Mouse (Mus musculus): Measurements from ENCODE around the gene Gm11037.
"Not testable (repeated sequence)": the region's sequence is repeated elsewhere in the genome, so short reads cannot be mapped to it uniquely, and the experiment has no call there.

Gm11037 gene

GRCm38 (mm10) chr2:131132930-131133547 lies at the start of gene Gm11037:
Gene Gm11037, plus strand, starts transcription at chr2:131133497.
- DNase-seq, result no peak

- DNase-seq, result no peak
Observed at GRCm38 (mm10) chr2:131084206-131084605, 49.1 kb upstream of the Gm11037 start.

- no peak for DNase-seq
Observed at GRCm38 (mm10) chr2:131086667-131087390, 46.5 kb upstream of the Gm11037 start, which contains the start of gene Siglec1. Gene Siglec1, minus strand, starts transcription at chr2:131086765.

GRCm38 (mm10) chr2:131088581-131088980 lies 44.7 kb upstream of the Gm11037 start:
- no peak for DNase-seq

GRCm38 (mm10) chr2:131089634-131090033 lies 43.7 kb upstream of the Gm11037 start:
- no peak for DNase-seq

- no peak for DNase-seq
Observed at GRCm38 (mm10) chr2:131090852-131091251, 42.4 kb upstream of the Gm11037 start.

GRCm38 (mm10) chr2:131093577-131093976 lies 39.7 kb upstream of the Gm11037 start:
- no peak for DNase-seq

- DNase-seq, result peak; percentile 76
Observed at GRCm38 (mm10) chr2:131094823-131095222, 38.5 kb upstream of the Gm11037 start.

- DNase-seq, result peak; percentile 44
Observed at GRCm38 (mm10) chr2:131096101-131096795, 37.0 kb upstream of the Gm11037 start.

GRCm38 (mm10) chr2:131097087-131097486 lies 36.2 kb upstream of the Gm11037 start:
- DNase-seq, result no peak

GRCm38 (mm10) chr2:131101530-131101929 lies 31.8 kb upstream of the Gm11037 start:
- DNase-seq, result no peak

- no peak for DNase-seq
Observed at GRCm38 (mm10) chr2:131104021-131104420, 29.3 kb upstream of the Gm11037 start.

- DNase-seq, result not testable (repeated sequence)
Observed at GRCm38 (mm10) chr2:131105061-131105460, 28.2 kb upstream of the Gm11037 start.

GRCm38 (mm10) chr2:131105989-131106388 lies 27.3 kb upstream of the Gm11037 start:
- no peak for DNase-seq

- no peak for DNase-seq
Observed at GRCm38 (mm10) chr2:131118968-131119574, 14.2 kb upstream of the Gm11037 start.

- no peak for DNase-seq
Observed at GRCm38 (mm10) chr2:131124166-131124565, 9.1 kb upstream of the Gm11037 start.

GRCm38 (mm10) chr2:131125157-131125963 lies 7.9 kb upstream of the Gm11037 start:
- no peak for DNase-seq

GRCm38 (mm10) chr2:131125964-131126815 lies 7.1 kb upstream of the Gm11037 start:
- DNase-seq, result no peak

- DNase-seq, result peak; percentile 60
Observed at GRCm38 (mm10) chr2:131127161-131127730, 6.1 kb upstream of the Gm11037 start, which contains the start of gene Hspa12b. Gene Hspa12b, plus strand, starts transcription at chr2:131127280.

GRCm38 (mm10) chr2:131128211-131128610 lies 5.1 kb upstream of the Gm11037 start:
- DNase-seq, result no peak

GRCm38 (mm10) chr2:131128636-131129157 lies 4.6 kb upstream of the Gm11037 start:
- no peak for DNase-seq
